Mouse (Mus musculus): ENCODE measurements around the gene Fgfr2.

Fgfr2 gene

GRCm38 (mm10) chr7:133123244-133123998 lies at the start of gene Fgfr2:
Fgfr2 (minus strand) TSS chr7:133123350.
- DNase-seq (ENCODE audit: low read depth, low spot score), result no peak

GRCm38 (mm10) chr7:133171403-133172032 lies 48.4 kb upstream of the Fgfr2 start:
- no peak for DNase-seq (ENCODE audit: low read depth, low spot score)

GRCm38 (mm10) chr7:133168928-133169327 lies 45.8 kb upstream of the Fgfr2 start:
- no peak for DNase-seq (ENCODE audit: low read depth, low spot score)

GRCm38 (mm10) chr7:133167903-133168302 lies 44.8 kb upstream of the Fgfr2 start:
- DNase-seq (ENCODE audit: low read depth, low spot score), result no peak

GRCm38 (mm10) chr7:133164770-133165169 lies 41.6 kb upstream of the Fgfr2 start:
- no peak for DNase-seq (ENCODE audit: low read depth, low spot score)

GRCm38 (mm10) chr7:133163011-133163410 lies 39.9 kb upstream of the Fgfr2 start:
- DNase-seq (ENCODE audit: low read depth, low spot score), result no peak

GRCm38 (mm10) chr7:133162131-133162530 lies 39.0 kb upstream of the Fgfr2 start:
- no peak for DNase-seq (ENCODE audit: low read depth, low spot score)

GRCm38 (mm10) chr7:133161362-133162080 lies 38.4 kb upstream of the Fgfr2 start:
- DNase-seq (ENCODE audit: low read depth, low spot score), result no peak

- no peak for DNase-seq (ENCODE audit: low read depth, low spot score)
Observed at GRCm38 (mm10) chr7:133159519-133159918, 36.4 kb upstream of the Fgfr2 start.

GRCm38 (mm10) chr7:133155621-133156020 lies 32.5 kb upstream of the Fgfr2 start:
- DNase-seq (ENCODE audit: low read depth, low spot score), result no peak

GRCm38 (mm10) chr7:133154846-133155245 lies 31.7 kb upstream of the Fgfr2 start:
- no peak for DNase-seq (ENCODE audit: low read depth, low spot score)

- DNase-seq (ENCODE audit: low read depth, low spot score), result no peak
Observed at GRCm38 (mm10) chr7:133139689-133140336, 16.7 kb upstream of the Fgfr2 start.

- DNase-seq (ENCODE audit: low read depth, low spot score), result no peak
Observed at GRCm38 (mm10) chr7:133133552-133133951, 10.4 kb upstream of the Fgfr2 start.

- DNase-seq (ENCODE audit: low read depth, low spot score), result no peak
Observed at GRCm38 (mm10) chr7:133132702-133133101, 9.6 kb upstream of the Fgfr2 start.

GRCm38 (mm10) chr7:133124701-133125485 lies 1.7 kb upstream of the Fgfr2 start:
- no peak for DNase-seq (ENCODE audit: low read depth, low spot score)

GRCm38 (mm10) chr7:133123999-133124700 lies 1.0 kb upstream of the Fgfr2 start, which contains the start of gene Ctbp2:
Ctbp2 (minus strand) TSS chr7:133124354.
- no peak for DNase-seq (ENCODE audit: low read depth, low spot score)

GRCm38 (mm10) chr7:133122379-133123243 lies 539 bp downstream of the Fgfr2 start:
- DNase-seq (ENCODE audit: low read depth, low spot score), result no peak

GRCm38 (mm10) chr7:133121661-133122378 lies 1.3 kb downstream of the Fgfr2 start:
- DNase-seq (ENCODE audit: low read depth, low spot score), result no peak

GRCm38 (mm10) chr7:133121080-133121607 lies 2.0 kb downstream of the Fgfr2 start:
- DNase-seq (ENCODE audit: low read depth, low spot score), result no peak
